In genomic region chr4:33924234-33924888, GRCm38 (mm10) we compare ENCODE assay signal across 8 mouse cellular contexts. TPM values are rescaled to one million over a fixed set of nuclear protein-coding genes. Genes with fewer than 3 reads are reported as not detected.
A peak's percentile ranks its signal among the peaks of the same experiment; 100 is the strongest.
DNase-seq lines count a peak whose midpoint lies in the region; ATAC-seq and TF ChIP-seq lines count a peak whose summit lies in the region.

Gene Cnr1, plus strand, starts transcription at chr4:33924593.

- ATAC-seq in erythroblast, adult 5-6 weeks (replicated peaks; ENCODE audit: low FRiP score, poor library complexity, severe bottlenecking): no peak
- peak; percentile 89 for ATAC-seq in embryonic facial prominence, embryonic 11.5 days (replicated peaks; ENCODE audit: insufficient number of reproducible peaks, low FRiP score, low TSS enrichment, low read depth)
- peak; percentile 90 for ATAC-seq in midbrain, embryonic 11.5 days (ENCODE audit: low FRiP score)

- under 1% methylated on average over 65 of the region's 77 CpGs for WGBS in embryonic facial prominence, embryonic 11.5 days
- WGBS in midbrain, embryonic 11.5 days: under 1% methylated on average over 69 of the region's 77 CpGs
- under 1% methylated on average over 77 of the region's 77 CpGs for WGBS in small intestine, adult 2 months

- peak within 1 kb of the TSS; percentile 76 for H3K27ac ChIP-seq in embryonic facial prominence, embryonic 11.5 days (replicated peaks; ENCODE audit: low read depth, low read length)
- H3K27ac ChIP-seq in midbrain, embryonic 11.5 days (ENCODE audit: low read depth, low read length): peak within 1 kb of the TSS; percentile 74
- no peak within 1 kb of the TSS for H3K27ac ChIP-seq in small intestine, adult 2 months (ENCODE audit: insufficient read depth, low read depth, low read length)

- intact Hi-C loops in left cerebral cortex, postnatal 4 days (cut with DNase I): loop anchor here (5.0 to 10.0 kb wide), 4 partner anchors 400 to 630 kb away; partner anchors contain the start of gene Akirin2

- H3K4me3 ChIP-seq in erythroblast, embryonic 14.5 days (replicated peaks): peak within 1 kb of the TSS; percentile 27
- peak within 1 kb of the TSS; percentile 61 for H3K4me3 ChIP-seq in embryonic facial prominence, embryonic 11.5 days (ENCODE audit: low read depth, low read length)
- H3K4me3 ChIP-seq in midbrain, embryonic 11.5 days (ENCODE audit: low read depth, low read length): peak within 1 kb of the TSS; percentile 64
- peak within 1 kb of the TSS; percentile 64 for H3K4me3 ChIP-seq in small intestine, adult 2 months (ENCODE audit: low read depth, low read length)

- no peak for TF ChIP-seq POLR2A in small intestine, adult 2 months (IDR thresholded peaks at IDR 0.05; ENCODE audit: low read depth, low read length)

- no peaks in the 10 kb centered on the region for H3K4me1 ChIP-seq in erythroblast, embryonic 14.5 days (ENCODE audit: control insufficient read depth)
- H3K4me1 ChIP-seq in embryonic facial prominence, embryonic 11.5 days (ENCODE audit: control insufficient read depth, insufficient read depth, low read length): no peaks in the 10 kb centered on the region
- H3K4me1 ChIP-seq in midbrain, embryonic 11.5 days (ENCODE audit: control insufficient read depth, insufficient read depth, low read length): no peaks in the 10 kb centered on the region; the same call in 1 of the 2 replicates
- peaks cover 3% of the 10 kb centered on the region for H3K4me1 ChIP-seq in small intestine, adult 2 months (ENCODE audit: control insufficient read depth, insufficient read depth, insufficient read length, low read length)

- H3K4me2 ChIP-seq in embryonic facial prominence, embryonic 11.5 days (ENCODE audit: low read depth, low read length): peak within 1 kb of the TSS; percentile 95
- H3K4me2 ChIP-seq in midbrain, embryonic 11.5 days: peak within 1 kb of the TSS; percentile 90

- peak; percentile 76 for DNase-seq in embryonic facial prominence, embryonic 11.5 days (ENCODE audit: low spot score)
- peak; percentile 50 to 51 for DNase-seq in heart, adult 18-20 months
- DNase-seq in kidney, adult 11 months: peak; percentile 40
- DNase-seq in left cerebral cortex, postnatal 4 days: peak; percentile 83
- DNase-seq in midbrain, embryonic 11.5 days (ENCODE audit: low spot score, missing footprints): peak; percentile 98

- peak within 1 kb of the TSS; percentile 78 for H3K9ac ChIP-seq in embryonic facial prominence, embryonic 11.5 days (replicated peaks; ENCODE audit: low read length)
- H3K9ac ChIP-seq in midbrain, embryonic 11.5 days (ENCODE audit: low read length): peak within 1 kb of the TSS; percentile 81

- no peak for TF ChIP-seq CTCF in small intestine, adult 2 months (IDR thresholded peaks at IDR 0.05; ENCODE audit: extremely low read depth, insufficient read length, insufficient replicate concordance, low read depth, low read length)

- no peaks in the 10 kb centered on the region for H3K36me3 ChIP-seq in erythroblast, embryonic 14.5 days (ENCODE audit: control insufficient read depth)
- no peaks in the 10 kb centered on the region for H3K36me3 ChIP-seq in embryonic facial prominence, embryonic 11.5 days (replicated peaks; ENCODE audit: control insufficient read depth, insufficient read depth, low read depth, low read length)
- H3K36me3 ChIP-seq in midbrain, embryonic 11.5 days (ENCODE audit: control insufficient read depth, insufficient read depth, low read length): no peaks in the 10 kb centered on the region
- no peaks in the 10 kb centered on the region for H3K36me3 ChIP-seq in small intestine, adult 2 months (ENCODE audit: control insufficient read depth, insufficient read depth, low read length)

- peaks cover 50% of the 10 kb centered on the region for H3K27me3 ChIP-seq in erythroblast, embryonic 14.5 days (ENCODE audit: control insufficient read depth)
- H3K27me3 ChIP-seq in embryonic facial prominence, embryonic 11.5 days (ENCODE audit: control insufficient read depth, insufficient read depth, low read length): no peaks in the 10 kb centered on the region
- H3K27me3 ChIP-seq in midbrain, embryonic 11.5 days (ENCODE audit: control insufficient read depth, insufficient read depth, low read length): peaks cover 24% of the 10 kb centered on the region
- peaks cover 21% of the 10 kb centered on the region for H3K27me3 ChIP-seq in small intestine, adult 2 months (ENCODE audit: control insufficient read depth, insufficient read depth, low read length)

- H3K9me3 ChIP-seq in erythroblast, embryonic 14.5 days (ENCODE audit: control insufficient read depth, low read length): no peaks in the 10 kb centered on the region
- no peaks in the 10 kb centered on the region for H3K9me3 ChIP-seq in embryonic facial prominence, embryonic 11.5 days (replicated peaks; ENCODE audit: control insufficient read depth, low read length)
- H3K9me3 ChIP-seq in midbrain, embryonic 11.5 days (ENCODE audit: control insufficient read depth, low read length): no peaks in the 10 kb centered on the region

RNA-seq across cellular contexts. Expression of gene Cnr1, which starts in this region (rescaled TPM):
- polyA plus RNA-seq in erythroblast, embryonic 14.5 days (2012): not detected in 2 replicates
- not detected in 2 replicates for total RNA-seq in erythroblast, adult 5-6 weeks (2015; ENCODE audit: low replicate concordance)
- not detected in 2 replicates for total RNA-seq in erythroblast, adult 5-6 weeks (2017; ENCODE audit: low replicate concordance)
- 6.6 and 6.8 TPM in 2 replicates for polyA plus RNA-seq in embryonic facial prominence, embryonic 11.5 days (2014; fragmentation: Nextera tagmentation; extraction: Ambion mirVana)
- under 1 TPM; 0.10 to 0.22 TPM for total RNA-seq in heart, adult 18-20 months (2021)
- 100 to 1,000 TPM; 166 to 173 TPM for total RNA-seq in left cerebral cortex, postnatal 4 days (2021)
- 15.9 and 17.5 TPM in 2 replicates for polyA plus RNA-seq in midbrain, embryonic 11.5 days (2014; fragmentation: Nextera tagmentation; extraction: Ambion mirVana)
- polyA plus RNA-seq in small intestine, adult 2 months (2012; rRNA removed): 0.67 and 1.4 TPM in 2 replicates

Comparison
In these comparisons a context has a peak if more than half of its experiments do, and no peak if none do; other contexts are left out.
1. RNA of gene Cnr1 (total RNA-seq): 166 to 173 TPM in left cerebral cortex, postnatal 4 days; 0.10 to 0.22 TPM in heart, adult 18-20 months and not detected in erythroblast, adult 5-6 weeks; every median in the first group is over 100 times any median in the second.
2. Peak in DNase-seq in heart, adult 18-20 months; RNA of the gene not detected or under 1 TPM.
3. DNase-seq: peak in every context shown above with its lines; median percentile 98 in midbrain, embryonic 11.5 days; 83 in left cerebral cortex, postnatal 4 days; 76 in embryonic facial prominence, embryonic 11.5 days; 50 in heart, adult 18-20 months; 40 in kidney, adult 11 months.
4. Peak in every context shown above with its lines, with median percentiles within 50 percentile points of each other: H3K4me3 ChIP-seq.